Comparison of ENCODE assay signal across 8 mouse cellular contexts in the genomic region with DNA sequence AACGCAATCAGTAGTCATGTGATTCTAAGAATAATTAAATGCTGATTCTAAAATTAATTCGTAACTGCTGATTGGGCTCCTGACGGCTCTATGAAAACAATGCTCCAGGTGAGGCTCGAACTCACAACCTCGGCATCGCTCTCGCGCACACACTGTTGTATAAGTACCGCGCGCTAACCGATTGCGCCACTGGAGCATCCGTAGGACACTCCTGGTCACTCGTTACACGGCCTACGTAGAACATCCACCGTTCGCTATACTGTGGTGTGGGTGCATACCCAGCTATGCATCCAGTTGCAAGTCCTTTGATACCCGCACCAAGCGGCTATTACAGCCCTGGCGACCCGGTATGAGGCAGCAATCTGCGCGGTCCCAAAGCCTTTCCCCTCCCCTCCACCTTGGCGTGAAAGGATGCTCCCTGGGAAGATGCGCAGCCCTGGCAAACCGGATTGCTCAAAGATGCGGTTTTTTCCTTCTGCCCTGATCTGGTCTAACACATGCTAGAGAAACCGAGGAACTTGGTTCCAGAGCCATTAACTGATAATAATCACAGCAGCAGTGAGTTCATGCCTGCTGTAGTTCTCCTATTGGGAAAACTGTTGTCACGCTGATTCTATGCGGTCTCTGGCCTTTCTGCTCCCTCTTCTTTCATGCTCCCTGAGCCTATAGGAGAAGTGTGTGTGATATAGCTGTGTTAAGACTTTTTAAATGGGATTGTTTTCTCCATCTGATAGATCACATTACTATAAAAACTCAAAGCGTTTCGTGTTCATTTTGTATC. TPM values are rescaled to one million over a fixed set of nuclear protein-coding genes. Genes with fewer than 3 reads are reported as not detected.
DNase-seq lines count a peak whose midpoint lies in the region; ATAC-seq lines count a peak whose summit lies in the region.

No protein-coding gene starts in this region.

- peaks cover 4% of the 10 kb centered on the region for H3K27me3 ChIP-seq in erythroblast, embryonic 14.5 days (ENCODE audit: control insufficient read depth)

- H3K4me3 ChIP-seq in erythroblast, embryonic 14.5 days (replicated peaks), result peak overlapping the region; percentile 39

- no peaks in the 10 kb centered on the region for H3K36me3 ChIP-seq in erythroblast, embryonic 14.5 days (ENCODE audit: control insufficient read depth)

- DNase-seq in R1 (ENCODE audit: low read depth, low spot score), result peak; percentile 92
- peak; percentile 62 to 67 for DNase-seq in left cerebral cortex, postnatal 10 days (ENCODE audit: extremely low spot score in 1 of 2, low spot score in 2 of 2)
- peak; percentile 80 for DNase-seq in neural tube, embryonic 10.5 days (ENCODE audit: extremely low spot score, low spot score)
- DNase-seq in natural killer cell, adult 2 months (ENCODE audit: low spot score in 2 of 2), result no peak
- DNase-seq in thymus, postnatal 10 days (ENCODE audit: low spot score in 2 of 2), result no peak

- no peaks in the 10 kb centered on the region for H3K9me3 ChIP-seq in erythroblast, embryonic 14.5 days (ENCODE audit: control insufficient read depth, low read length)

- peaks cover 4% of the 10 kb centered on the region for H3K4me1 ChIP-seq in erythroblast, embryonic 14.5 days (ENCODE audit: control insufficient read depth)

- ATAC-seq in erythroblast, adult 5-6 weeks (replicated peaks; ENCODE audit: low FRiP score, poor library complexity, severe bottlenecking), result no peak
- ATAC-seq in frontal cortex, adult (ENCODE audit: low TSS enrichment), result peak; percentile 98

- intact Hi-C loops in left cerebral cortex, postnatal 10 days (cut with DNase I), result loop anchor here (10.0 kb wide), 1 partner anchor 1216 kb away; no protein-coding TSS in a partner anchor

RNA-seq across cellular contexts. Expression of gene Vmn1r223, which starts 23.6 kb away (rescaled TPM):
- not detected in 2 replicates for polyA plus RNA-seq in erythroblast, embryonic 14.5 days (2012)
- total RNA-seq in erythroblast, adult 5-6 weeks (2015; ENCODE audit: low replicate concordance), result not detected in 2 replicates
- not detected in 2 replicates for total RNA-seq in erythroblast, adult 5-6 weeks (2017; ENCODE audit: low replicate concordance)
- total RNA-seq in left cerebral cortex, postnatal 10 days (2021), result not detected

RNA-seq across cellular contexts. Expression of gene Vmn1r222, which starts 34.8 kb away (rescaled TPM):
- not detected in 2 replicates for polyA plus RNA-seq in erythroblast, embryonic 14.5 days (2012)
- not detected in 2 replicates for total RNA-seq in erythroblast, adult 5-6 weeks (2015; ENCODE audit: low replicate concordance)
- total RNA-seq in erythroblast, adult 5-6 weeks (2017; ENCODE audit: low replicate concordance), result not detected in 2 replicates
- total RNA-seq in left cerebral cortex, postnatal 10 days (2021), result not detected

RNA-seq across cellular contexts. Expression of gene Vmn1r221, which starts 56.6 kb away (rescaled TPM):
- polyA plus RNA-seq in erythroblast, embryonic 14.5 days (2012), result not detected in 2 replicates
- not detected in 2 replicates for total RNA-seq in erythroblast, adult 5-6 weeks (2015; ENCODE audit: low replicate concordance)
- not detected in 2 replicates for total RNA-seq in erythroblast, adult 5-6 weeks (2017; ENCODE audit: low replicate concordance)
- total RNA-seq in left cerebral cortex, postnatal 10 days (2021), result not detected

Comparison
In these comparisons a context has a peak if more than half of its experiments do, and no peak if none do; other contexts are left out.
1. DNase-seq: peak in R1 (single experiment), left cerebral cortex, postnatal 10 days (2 of 2) and neural tube, embryonic 10.5 days (single experiment); none in natural killer cell, adult 2 months (0 of 2) and thymus, postnatal 10 days (0 of 2).